Mouse (Mus musculus): ENCODE data around the gene Rnase12. TPM values are rescaled to one million over a fixed set of nuclear protein-coding genes. Genes with fewer than 3 reads are reported as not detected.

The Rnase12 gene
- polyA plus RNA-seq, 1 experiment from 2014 or later = 0.45 TPM

- H3K27ac ChIP-seq (ENCODE audit: low read length) = no peak within 1 kb of the TSS
- no peak for ATAC-seq (ENCODE audit: insufficient read depth, low FRiP score)
- 81% methylated on average over 6 of the region's 6 CpGs for WGBS
- no peak within 1 kb of the TSS for H3K4me3 ChIP-seq (replicated peaks; ENCODE audit: low read length)
- no peaks in the 10 kb centered on the region for H3K9me3 ChIP-seq (replicated peaks; ENCODE audit: control insufficient read depth, low read length)
- no peaks in the 10 kb centered on the region for H3K36me3 ChIP-seq (ENCODE audit: control insufficient read depth, insufficient read depth, low read length)
- H3K4me1 ChIP-seq (ENCODE audit: control insufficient read depth, insufficient read depth, low read length) = no peaks in the 10 kb centered on the region
- no peaks in the 10 kb centered on the region for H3K27me3 ChIP-seq (ENCODE audit: control insufficient read depth, insufficient read depth, low read length)
- no peak within 1 kb of the TSS for H3K9ac ChIP-seq (ENCODE audit: low read length)
- H3K4me2 ChIP-seq (ENCODE audit: low read depth, low read length) = no peak within 1 kb of the TSS
These were observed 15.7 kb downstream of the Rnase12 start, which contains the start of gene Rnase9 for GRCm38 (mm10) chr14:51041769-51042168. TSS of gene Rnase9 (minus strand) at chr14:51041869.

DNA sequence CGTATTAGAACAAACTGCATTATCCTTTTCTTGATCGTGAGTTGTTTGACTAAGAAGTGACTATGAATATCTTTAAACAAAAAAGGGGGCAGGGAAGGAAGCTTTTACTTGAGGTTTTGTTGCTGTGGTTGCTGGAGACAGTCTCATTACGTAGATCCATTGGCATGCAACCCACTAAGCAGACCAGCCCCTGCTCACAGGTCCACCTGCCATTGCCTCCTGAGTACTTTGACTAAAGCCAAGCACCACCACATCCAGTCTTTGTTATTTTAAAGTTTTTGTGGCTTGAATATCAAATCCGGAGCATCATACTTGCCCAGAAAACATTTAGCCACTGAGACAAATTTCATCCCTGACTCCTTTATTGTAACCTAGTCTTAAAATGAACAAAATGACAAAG, 21.2 kb downstream of the Rnase12 start:
- H3K4me3 ChIP-seq (replicated peaks; ENCODE audit: low read length) = no peak overlapping the region
- no peak overlapping the region for H3K9ac ChIP-seq (ENCODE audit: low read length)
- WGBS = 82% methylated on average over 4 of the region's 4 CpGs
- no peaks in the 10 kb centered on the region for H3K36me3 ChIP-seq (ENCODE audit: control insufficient read depth, insufficient read depth, low read length)
- H3K4me1 ChIP-seq (ENCODE audit: control insufficient read depth, insufficient read depth, low read length) = no peaks in the 10 kb centered on the region
- no peak for ATAC-seq (ENCODE audit: insufficient read depth, low FRiP score)
- H3K27me3 ChIP-seq (ENCODE audit: control insufficient read depth, insufficient read depth, low read length) = no peaks in the 10 kb centered on the region
- H3K27ac ChIP-seq (ENCODE audit: low read length) = no peak overlapping the region
- no peaks in the 10 kb centered on the region for H3K9me3 ChIP-seq (replicated peaks; ENCODE audit: control insufficient read depth, low read length)
- no peak overlapping the region for H3K4me2 ChIP-seq (ENCODE audit: low read depth, low read length)

DNA sequence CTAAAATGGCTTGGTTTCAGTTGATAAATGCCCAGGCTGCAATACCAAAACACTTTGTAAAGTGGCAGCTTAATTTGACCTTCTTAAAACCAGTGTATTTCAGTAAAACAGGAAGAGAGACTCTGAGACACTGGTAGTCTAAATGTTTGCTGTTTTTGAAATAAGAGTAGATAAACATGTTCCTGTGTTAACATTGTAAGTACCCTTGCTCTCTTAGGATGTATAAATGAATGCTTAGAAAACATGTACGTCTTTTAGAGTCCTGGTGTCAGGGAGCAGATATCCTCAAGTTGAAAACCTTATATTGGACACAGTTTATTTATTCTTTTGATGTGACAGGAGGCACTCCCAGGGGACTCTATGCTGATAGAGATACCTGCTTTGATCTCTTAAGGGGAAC, 22.3 kb downstream of the Rnase12 start:
- Histone ChIP-seq H3K27ac (ENCODE audit: low read length) (no peak overlapping the region), H3K4me1 (ENCODE audit: control insufficient read depth, insufficient read depth, low read length) (no peaks in the 10 kb centered on the region), H3K36me3 (ENCODE audit: control insufficient read depth, insufficient read depth, low read length) (no peaks in the 10 kb centered on the region), H3K4me3 (replicated peaks; ENCODE audit: low read length) (no peak overlapping the region), H3K9me3 (replicated peaks; ENCODE audit: control insufficient read depth, low read length) (no peaks in the 10 kb centered on the region), H3K9ac (ENCODE audit: low read length) (no peak overlapping the region), H3K4me2 (ENCODE audit: low read depth, low read length) (no peak overlapping the region), H3K27me3 (ENCODE audit: control insufficient read depth, insufficient read depth, low read length) (no peaks in the 10 kb centered on the region)
- WGBS = 56% methylated on average over 1 of the region's 1 CpGs
- no peak for ATAC-seq (ENCODE audit: insufficient read depth, low FRiP score)

DNA sequence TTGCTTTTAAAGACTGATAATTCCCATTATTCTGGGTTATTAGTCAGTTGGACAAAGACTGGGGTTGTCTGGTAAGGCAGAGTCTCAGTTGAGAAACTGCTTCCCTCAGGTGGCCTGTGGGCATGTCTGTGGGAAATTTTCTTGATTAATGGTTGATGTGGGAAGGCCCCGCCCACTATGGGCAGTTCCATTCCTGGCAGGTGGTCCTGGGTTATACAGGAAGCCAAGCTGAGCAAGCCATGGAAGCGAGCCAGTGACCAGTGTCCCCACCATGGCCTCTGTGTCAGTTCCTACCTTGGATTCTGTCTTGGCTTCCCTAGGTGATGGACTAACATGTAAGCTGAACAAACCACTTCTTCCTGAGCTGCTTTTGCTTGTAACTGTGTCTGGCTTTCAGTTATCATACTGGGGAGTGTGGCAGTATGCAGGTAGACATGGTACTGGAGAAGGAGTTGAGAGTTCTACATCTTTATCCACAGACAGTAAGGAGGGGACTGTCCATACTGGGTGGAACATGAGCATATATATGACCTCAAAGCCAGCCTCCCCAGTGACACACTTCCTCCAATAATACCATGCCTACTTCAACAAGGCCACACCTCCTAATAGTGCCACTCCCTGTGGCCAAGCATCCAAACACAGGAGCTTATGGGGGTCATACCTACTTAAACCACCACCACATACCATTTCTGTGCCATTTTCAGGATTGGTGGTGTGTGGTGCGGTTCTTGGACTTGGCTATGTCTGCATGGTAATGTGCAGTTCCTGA, 29.9 kb downstream of the Rnase12 start:
- no peak overlapping the region for H3K4me3 ChIP-seq (replicated peaks; ENCODE audit: low read length)
- H3K36me3 ChIP-seq (ENCODE audit: control insufficient read depth, insufficient read depth, low read length) = no peaks in the 10 kb centered on the region
- ATAC-seq (ENCODE audit: insufficient read depth, low FRiP score) = no peak
- H3K27me3 ChIP-seq (ENCODE audit: control insufficient read depth, insufficient read depth, low read length) = no peaks in the 10 kb centered on the region
- WGBS = 55% methylated on average over 3 of the region's 3 CpGs
- no peak overlapping the region for H3K9ac ChIP-seq (ENCODE audit: low read length)
- H3K9me3 ChIP-seq (replicated peaks; ENCODE audit: control insufficient read depth, low read length) = no peaks in the 10 kb centered on the region
- H3K4me2 ChIP-seq (ENCODE audit: low read depth, low read length) = no peak overlapping the region
- H3K27ac ChIP-seq (ENCODE audit: low read length) = no peak overlapping the region
- H3K4me1 ChIP-seq (ENCODE audit: control insufficient read depth, insufficient read depth, low read length) = no peaks in the 10 kb centered on the region

DNA sequence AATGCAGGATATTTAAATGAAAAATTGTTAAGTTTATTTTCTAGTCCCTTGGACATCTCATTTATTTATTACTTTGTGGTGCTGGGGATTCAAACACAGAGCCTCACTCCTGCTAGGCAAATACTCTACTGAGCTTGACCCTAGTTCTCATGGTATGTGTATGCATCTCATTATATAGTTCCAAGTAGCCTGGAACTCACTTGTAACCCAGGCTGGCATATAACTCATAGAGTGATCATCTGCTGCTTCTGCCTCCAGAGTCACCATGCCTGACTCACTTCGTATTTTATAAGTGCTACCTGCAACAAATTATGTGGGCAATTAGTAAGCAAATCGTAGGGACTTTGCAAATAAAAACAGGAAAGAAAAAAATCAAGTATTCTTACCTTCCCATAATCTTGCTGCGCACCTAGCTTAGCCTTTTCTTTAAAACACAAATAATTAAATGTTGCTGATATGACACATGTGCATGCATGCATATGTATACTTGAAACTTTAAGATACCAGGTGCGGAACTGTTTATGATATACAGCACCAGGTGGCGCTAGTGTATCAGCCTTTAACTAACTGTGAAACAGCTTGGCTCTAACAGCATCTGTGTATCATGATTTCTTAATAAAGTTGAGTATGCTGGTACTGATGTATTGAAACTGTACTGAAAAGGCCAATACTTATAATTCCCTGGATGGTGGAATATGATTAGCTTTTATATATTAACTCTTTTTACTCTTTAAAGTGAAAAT, 30.9 kb downstream of the Rnase12 start:
- no peaks in the 10 kb centered on the region for H3K36me3 ChIP-seq (ENCODE audit: control insufficient read depth, insufficient read depth, low read length)
- H3K9me3 ChIP-seq (replicated peaks; ENCODE audit: control insufficient read depth, low read length) = no peaks in the 10 kb centered on the region
- no peak overlapping the region for H3K4me3 ChIP-seq (replicated peaks; ENCODE audit: low read length)
- H3K9ac ChIP-seq (ENCODE audit: low read length) = no peak overlapping the region
- H3K4me2 ChIP-seq (ENCODE audit: low read depth, low read length) = no peak overlapping the region
- WGBS = 37% methylated on average over 5 of the region's 5 CpGs
- H3K4me1 ChIP-seq (ENCODE audit: control insufficient read depth, insufficient read depth, low read length) = no peaks in the 10 kb centered on the region
- H3K27ac ChIP-seq (ENCODE audit: low read length) = no peak overlapping the region
- ATAC-seq (ENCODE audit: insufficient read depth, low FRiP score) = no peak
- H3K27me3 ChIP-seq (ENCODE audit: control insufficient read depth, insufficient read depth, low read length) = no peaks in the 10 kb centered on the region

- H3K27me3 ChIP-seq (ENCODE audit: control insufficient read depth, insufficient read depth, low read length) = no peaks in the 10 kb centered on the region
- ATAC-seq (ENCODE audit: insufficient read depth, low FRiP score) = no peak
- H3K36me3 ChIP-seq (ENCODE audit: control insufficient read depth, insufficient read depth, low read length) = no peaks in the 10 kb centered on the region
- H3K4me2 ChIP-seq (ENCODE audit: low read depth, low read length) = no peak overlapping the region
- WGBS = 89% methylated on average over 1 of the region's 1 CpGs
- H3K4me1 ChIP-seq (ENCODE audit: control insufficient read depth, insufficient read depth, low read length) = no peaks in the 10 kb centered on the region
- H3K4me3 ChIP-seq (replicated peaks; ENCODE audit: low read length) = no peak overlapping the region
- H3K9ac ChIP-seq (ENCODE audit: low read length) = no peak overlapping the region
- no peak overlapping the region for H3K27ac ChIP-seq (ENCODE audit: low read length)
- 0 out of 2 replicates have a peak, but pooled peaks cover 4% of the 10 kb centered on the region for H3K9me3 ChIP-seq (replicated peaks; ENCODE audit: control insufficient read depth, low read length)
These were observed 32.6 kb downstream of the Rnase12 start for GRCm38 (mm10) chr14:51024820-51025219.

- Histone ChIP-seq H3K4me3 (replicated peaks; ENCODE audit: low read length) (no peak overlapping the region), H3K4me1 (ENCODE audit: control insufficient read depth, insufficient read depth, low read length) (no peaks in the 10 kb centered on the region), H3K4me2 (ENCODE audit: low read depth, low read length) (no peak overlapping the region), H3K27ac (ENCODE audit: low read length) (no peak overlapping the region), H3K36me3 (ENCODE audit: control insufficient read depth, insufficient read depth, low read length) (no peaks in the 10 kb centered on the region), H3K9ac (ENCODE audit: low read length) (no peak overlapping the region), H3K9me3 (replicated peaks; ENCODE audit: control insufficient read depth, low read length) (0 out of 2 replicates have a peak, but pooled peaks cover 4% of the 10 kb centered on the region), H3K27me3 (ENCODE audit: control insufficient read depth, insufficient read depth, low read length) (no peaks in the 10 kb centered on the region)
- ATAC-seq (ENCODE audit: insufficient read depth, low FRiP score) = no peak
- WGBS = 75% methylated on average over 4 of the region's 4 CpGs
These were observed 34.0 kb downstream of the Rnase12 start for GRCm38 (mm10) chr14:51023457-51023856.

DNA sequence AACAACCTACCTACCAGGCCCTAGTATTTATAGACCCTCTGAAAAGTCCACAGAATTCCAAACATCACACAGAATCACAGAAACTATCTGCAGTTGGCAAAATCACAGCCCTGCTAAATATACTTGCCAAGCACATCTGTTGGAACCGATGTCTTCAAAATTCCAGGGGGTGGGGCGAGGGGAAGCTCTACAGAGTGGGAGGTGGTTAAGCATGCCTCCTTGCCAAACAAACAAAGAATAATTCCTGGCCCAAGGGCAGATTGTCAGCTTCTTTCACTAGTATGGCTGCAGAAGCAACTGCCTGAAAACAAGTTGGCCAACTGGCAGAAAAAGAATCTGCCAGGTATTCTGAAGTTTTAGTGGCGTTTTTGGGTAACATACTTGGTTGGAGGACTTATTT, 40.2 kb downstream of the Rnase12 start:
- no peak for ATAC-seq (ENCODE audit: insufficient read depth, low FRiP score)
- 62% methylated on average over 3 of the region's 3 CpGs for WGBS
- Histone ChIP-seq H3K9ac (ENCODE audit: low read length) (no peak overlapping the region), H3K9me3 (replicated peaks; ENCODE audit: control insufficient read depth, low read length) (0 out of 2 replicates have a peak, but pooled peaks cover 4% of the 10 kb centered on the region), H3K27ac (ENCODE audit: low read length) (no peak overlapping the region), H3K4me2 (ENCODE audit: low read depth, low read length) (no peak overlapping the region), H3K4me1 (ENCODE audit: control insufficient read depth, insufficient read depth, low read length) (no peaks in the 10 kb centered on the region), H3K36me3 (ENCODE audit: control insufficient read depth, insufficient read depth, low read length) (no peaks in the 10 kb centered on the region), H3K4me3 (replicated peaks; ENCODE audit: low read length) (no peak overlapping the region), H3K27me3 (ENCODE audit: control insufficient read depth, insufficient read depth, low read length) (no peaks in the 10 kb centered on the region)

DNA sequence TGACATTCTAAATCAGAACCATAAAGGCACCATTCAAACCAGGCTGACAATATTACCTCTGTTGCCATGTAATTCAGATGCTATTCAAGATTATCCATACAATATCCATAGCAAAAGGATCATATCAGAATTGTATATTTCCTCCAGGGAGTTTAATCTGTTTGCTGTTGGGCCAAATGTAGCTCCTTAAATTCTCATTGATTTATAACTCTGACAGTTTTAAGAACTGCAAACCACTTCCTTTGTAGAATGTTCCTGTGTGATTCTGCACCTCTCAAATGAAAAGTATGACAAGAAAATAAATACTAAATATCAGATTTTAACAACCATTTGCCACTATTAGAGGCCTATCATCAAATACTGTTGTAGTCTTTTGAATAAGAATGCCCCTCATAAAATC, 41.7 kb downstream of the Rnase12 start:
- H3K4me1 ChIP-seq (ENCODE audit: control insufficient read depth, insufficient read depth, low read length) = no peaks in the 10 kb centered on the region
- H3K4me2 ChIP-seq (ENCODE audit: low read depth, low read length) = no peak overlapping the region
- no peaks in the 10 kb centered on the region for H3K27me3 ChIP-seq (ENCODE audit: control insufficient read depth, insufficient read depth, low read length)
- no peak overlapping the region for H3K4me3 ChIP-seq (replicated peaks; ENCODE audit: low read length)
- no peak for ATAC-seq (ENCODE audit: insufficient read depth, low FRiP score)
- peaks cover 4% of the 10 kb centered on the region; the same call in 1 of the 2 replicates for H3K9me3 ChIP-seq (replicated peaks; ENCODE audit: control insufficient read depth, low read length)
- H3K9ac ChIP-seq (ENCODE audit: low read length) = no peak overlapping the region
- H3K27ac ChIP-seq (ENCODE audit: low read length) = no peak overlapping the region
- no peaks in the 10 kb centered on the region for H3K36me3 ChIP-seq (ENCODE audit: control insufficient read depth, insufficient read depth, low read length)
